Mouse (Mus musculus): ENCODE measurements around the gene Ppie. TPM values are rescaled to one million over a fixed set of nuclear protein-coding genes. Genes with fewer than 3 reads are reported as not detected.
"Not testable (repeated sequence)": the region's sequence is repeated elsewhere in the genome, so short reads cannot be mapped to it uniquely, and the experiment has no call there.

Ppie gene
- polyA plus RNA-seq, 1 experiment from 2014 or later = 51.7 TPM

- H3K9me3 ChIP-seq (ENCODE audit: control insufficient read depth, low read length) = no peaks in the 10 kb centered on the region
- ATAC-seq (ENCODE audit: insufficient number of reproducible peaks, insufficient read depth, low FRiP score, low read depth) = no peak
- H3K27me3 ChIP-seq (ENCODE audit: control insufficient read depth, insufficient read depth, low read length) = 0 out of 2 replicates have a peak, but pooled peaks cover 2% of the 10 kb centered on the region
- no peak overlapping the region for H3K4me2 ChIP-seq (ENCODE audit: low read length)
- WGBS = 74% methylated on average over 5 of the region's 5 CpGs
- H3K36me3 ChIP-seq (ENCODE audit: control insufficient read depth, insufficient read depth, low read length) = no peaks in the 10 kb centered on the region
- no peak overlapping the region for H3K27ac ChIP-seq (replicated peaks in 1 of 2; ENCODE audit: control insufficient read depth in 1 of 2, insufficient read depth in 1 of 2, low read depth in 2 of 2, low read length in 2 of 2)
- H3K4me1 ChIP-seq (ENCODE audit: control insufficient read depth in 2 of 2, insufficient read depth in 2 of 2, low read length in 2 of 2) = no peaks in the 10 kb centered on the region
- no peak overlapping the region for H3K4me3 ChIP-seq (ENCODE audit: control insufficient read depth in 1 of 2, insufficient read depth in 1 of 2, low read depth in 1 of 2, low read length in 2 of 2)
- H3K9ac ChIP-seq (ENCODE audit: low read length) = no peak overlapping the region
These were observed 7.8 kb upstream of the Ppie start for GRCm38 (mm10) chr4:123147446-123148150.

- H3K4me3 ChIP-seq (ENCODE audit: control insufficient read depth in 1 of 2, insufficient read depth in 1 of 2, low read depth in 1 of 2, low read length in 2 of 2) = no peak overlapping the region
- H3K36me3 ChIP-seq (ENCODE audit: control insufficient read depth, insufficient read depth, low read length) = peaks cover 44% of the 10 kb centered on the region
- ATAC-seq (ENCODE audit: insufficient number of reproducible peaks, insufficient read depth, low FRiP score, low read depth) = no peak
- no peak overlapping the region for H3K4me2 ChIP-seq (ENCODE audit: low read length)
- H3K4me1 ChIP-seq (ENCODE audit: control insufficient read depth in 2 of 2, insufficient read depth in 2 of 2, low read length in 2 of 2) = peaks cover 8 to 12% of the 10 kb centered on the region in 2 experiments
- H3K27ac ChIP-seq (replicated peaks in 1 of 2; ENCODE audit: control insufficient read depth in 1 of 2, insufficient read depth in 1 of 2, low read depth in 2 of 2, low read length in 2 of 2) = no peak overlapping the region
- no peak overlapping the region for H3K9ac ChIP-seq (ENCODE audit: low read length)
- H3K27me3 ChIP-seq (ENCODE audit: control insufficient read depth, insufficient read depth, low read length) = 0 out of 2 replicates have a peak, but pooled peaks cover 2% of the 10 kb centered on the region
- H3K9me3 ChIP-seq (ENCODE audit: control insufficient read depth, low read length) = no peaks in the 10 kb centered on the region
- 83% methylated on average over 3 of the region's 3 CpGs for WGBS
These were observed 2.2 kb downstream of the Ppie start for GRCm38 (mm10) chr4:123137551-123137950.

- no peak overlapping the region for H3K9ac ChIP-seq (ENCODE audit: low read length)
- no peak overlapping the region for H3K4me2 ChIP-seq (ENCODE audit: low read length)
- H3K27me3 ChIP-seq (ENCODE audit: control insufficient read depth, insufficient read depth, low read length) = no peaks in the 10 kb centered on the region
- no peaks in the 10 kb centered on the region for H3K4me1 ChIP-seq (ENCODE audit: control insufficient read depth in 2 of 2, insufficient read depth in 2 of 2, low read length in 2 of 2)
- WGBS = 82% methylated on average over 4 of the region's 4 CpGs
- H3K36me3 ChIP-seq (ENCODE audit: control insufficient read depth, insufficient read depth, low read length) = peaks cover 67% of the 10 kb centered on the region
- no peak overlapping the region for H3K4me3 ChIP-seq (ENCODE audit: control insufficient read depth in 1 of 2, insufficient read depth in 1 of 2, low read depth in 1 of 2, low read length in 2 of 2)
- no peak for ATAC-seq (ENCODE audit: insufficient number of reproducible peaks, insufficient read depth, low FRiP score, low read depth)
- H3K27ac ChIP-seq (replicated peaks in 1 of 2; ENCODE audit: control insufficient read depth in 1 of 2, insufficient read depth in 1 of 2, low read depth in 2 of 2, low read length in 2 of 2) = no peak overlapping the region
- H3K9me3 ChIP-seq (ENCODE audit: control insufficient read depth, low read length) = no peaks in the 10 kb centered on the region
These were observed 12.7 kb downstream of the Ppie start for GRCm38 (mm10) chr4:123127051-123127450.

- Histone ChIP-seq H3K9ac (ENCODE audit: low read length) (no peak overlapping the region), H3K4me3 (ENCODE audit: control insufficient read depth in 1 of 2, insufficient read depth in 1 of 2, low read depth in 1 of 2, low read length in 2 of 2) (no peak overlapping the region), H3K4me1 (ENCODE audit: control insufficient read depth in 2 of 2, insufficient read depth in 2 of 2, low read length in 2 of 2) (no peaks in the 10 kb centered on the region), H3K4me2 (ENCODE audit: low read length) (no peak overlapping the region), H3K27ac (replicated peaks in 1 of 2; ENCODE audit: control insufficient read depth in 1 of 2, insufficient read depth in 1 of 2, low read depth in 2 of 2, low read length in 2 of 2) (no peak overlapping the region), H3K27me3 (ENCODE audit: control insufficient read depth, insufficient read depth, low read length) (no peaks in the 10 kb centered on the region), H3K9me3 (ENCODE audit: control insufficient read depth, low read length) (no peaks in the 10 kb centered on the region), H3K36me3 (ENCODE audit: control insufficient read depth, insufficient read depth, low read length) (peaks cover 63% of the 10 kb centered on the region)
- 93% methylated on average over 7 of the region's 7 CpGs for WGBS
- no peak for ATAC-seq (ENCODE audit: insufficient number of reproducible peaks, insufficient read depth, low FRiP score, low read depth)
These were observed 13.1 kb downstream of the Ppie start for GRCm38 (mm10) chr4:123126626-123127025.

- H3K4me1 ChIP-seq (ENCODE audit: control insufficient read depth in 2 of 2, insufficient read depth in 2 of 2, low read length in 2 of 2) = no peaks in the 10 kb centered on the region
- H3K4me2 ChIP-seq (ENCODE audit: low read length) = no peak overlapping the region
- peaks cover 5% of the 10 kb centered on the region for H3K27me3 ChIP-seq (ENCODE audit: control insufficient read depth, insufficient read depth, low read length)
- H3K9me3 ChIP-seq (ENCODE audit: control insufficient read depth, low read length) = no peaks in the 10 kb centered on the region
- no peak for ATAC-seq (ENCODE audit: insufficient number of reproducible peaks, insufficient read depth, low FRiP score, low read depth)
- H3K9ac ChIP-seq (ENCODE audit: low read length) = no peak overlapping the region
- 85% methylated on average over 2 of the region's 2 CpGs for WGBS
- H3K4me3 ChIP-seq (ENCODE audit: control insufficient read depth in 1 of 2, insufficient read depth in 1 of 2, low read depth in 1 of 2, low read length in 2 of 2) = no peak overlapping the region
- H3K27ac ChIP-seq (replicated peaks in 1 of 2; ENCODE audit: control insufficient read depth in 1 of 2, insufficient read depth in 1 of 2, low read depth in 2 of 2, low read length in 2 of 2) = no peak overlapping the region
- peaks cover 11% of the 10 kb centered on the region for H3K36me3 ChIP-seq (ENCODE audit: control insufficient read depth, insufficient read depth, low read length)
These were observed 18.5 kb downstream of the Ppie start for GRCm38 (mm10) chr4:123121286-123121685.

GRCm38 (mm10) chr4:123116640-123117039 lies 23.1 kb downstream of the Ppie start:
- ATAC-seq (ENCODE audit: insufficient number of reproducible peaks, insufficient read depth, low FRiP score, low read depth); H3K4me1 ChIP-seq (ENCODE audit: control insufficient read depth in 2 of 2, insufficient read depth in 2 of 2, low read length in 2 of 2); H3K9ac ChIP-seq (ENCODE audit: low read length); H3K36me3 ChIP-seq (ENCODE audit: control insufficient read depth, insufficient read depth, low read length); H3K9me3 ChIP-seq (ENCODE audit: control insufficient read depth, low read length); H3K27ac ChIP-seq (replicated peaks in 1 of 2; ENCODE audit: control insufficient read depth in 1 of 2, insufficient read depth in 1 of 2, low read depth in 2 of 2, low read length in 2 of 2): not testable (repeated sequence)
- WGBS = 18% methylated on average over 26 of the region's 42 CpGs
- Histone ChIP-seq H3K27me3 (ENCODE audit: control insufficient read depth, insufficient read depth, low read length) (peaks cover 15% of the 10 kb centered on the region), H3K4me2 (ENCODE audit: low read length) (peak overlapping the region; percentile 65), H3K4me3 (ENCODE audit: control insufficient read depth in 1 of 2, insufficient read depth in 1 of 2, low read depth in 1 of 2, low read length in 2 of 2) (peak overlapping the region; percentile 35 to 43; a peak in 3 of 4 replicates)

- Histone ChIP-seq H3K9ac (ENCODE audit: low read length) (no peak within 1 kb of the TSS), H3K4me2 (ENCODE audit: low read length) (peak within 1 kb of the TSS; percentile 65), H3K4me3 (ENCODE audit: control insufficient read depth in 1 of 2, insufficient read depth in 1 of 2, low read depth in 1 of 2, low read length in 2 of 2) (peak within 1 kb of the TSS; percentile 35 to 43), H3K4me1 (ENCODE audit: control insufficient read depth in 2 of 2, insufficient read depth in 2 of 2, low read length in 2 of 2) (peaks cover 0 to 2% of the 10 kb centered on the region in 2 experiments; a peak in 1 of 4 replicates), H3K27me3 (ENCODE audit: control insufficient read depth, insufficient read depth, low read length) (peaks cover 15% of the 10 kb centered on the region), H3K9me3 (ENCODE audit: control insufficient read depth, low read length) (no peaks in the 10 kb centered on the region), H3K36me3 (ENCODE audit: control insufficient read depth, insufficient read depth, low read length) (no peaks in the 10 kb centered on the region), H3K27ac (replicated peaks in 1 of 2; ENCODE audit: control insufficient read depth in 1 of 2, insufficient read depth in 1 of 2, low read depth in 2 of 2, low read length in 2 of 2) (no peak within 1 kb of the TSS)
- WGBS = 6% methylated on average over 22 of the region's 22 CpGs
- no peak for ATAC-seq (ENCODE audit: insufficient number of reproducible peaks, insufficient read depth, low FRiP score, low read depth)
These were observed 23.7 kb downstream of the Ppie start, which contains the start of gene Oxct2b for GRCm38 (mm10) chr4:123116011-123116410. Oxct2b (plus strand) TSS chr4:123116266.

GRCm38 (mm10) chr4:123114651-123115050 lies 25.1 kb downstream of the Ppie start:
- not testable (repeated sequence) for H3K36me3 ChIP-seq (ENCODE audit: control insufficient read depth, insufficient read depth, low read length); H3K9me3 ChIP-seq (ENCODE audit: control insufficient read depth, low read length); ATAC-seq (ENCODE audit: insufficient number of reproducible peaks, insufficient read depth, low FRiP score, low read depth); H3K4me3 ChIP-seq (ENCODE audit: control insufficient read depth in 1 of 2, insufficient read depth in 1 of 2, low read depth in 1 of 2, low read length in 2 of 2); H3K27ac ChIP-seq (replicated peaks in 1 of 2; ENCODE audit: control insufficient read depth in 1 of 2, insufficient read depth in 1 of 2, low read depth in 2 of 2, low read length in 2 of 2); H3K4me2 ChIP-seq (ENCODE audit: low read length); H3K4me1 ChIP-seq (ENCODE audit: control insufficient read depth in 2 of 2, insufficient read depth in 2 of 2, low read length in 2 of 2); H3K9ac ChIP-seq (ENCODE audit: low read length)
- H3K27me3 ChIP-seq (ENCODE audit: control insufficient read depth, insufficient read depth, low read length) = peaks cover 15% of the 10 kb centered on the region
- 89% methylated on average over 4 of the region's 4 CpGs for WGBS
